Mouse (Mus musculus) T-helper 1 cell (primary cell): Measurements from ENCODE around the gene Fggy.

Experiments
- in situ Hi-C: fragments of 300-600 bp; cut with MboI, MseI; formaldehyde crosslinking; loops from one replicate; pipeline ENCODE4 v1.15.1; 2025; ENCODE audit warnings: high pct_unique_total_duplicates

The Fggy gene

DNA sequence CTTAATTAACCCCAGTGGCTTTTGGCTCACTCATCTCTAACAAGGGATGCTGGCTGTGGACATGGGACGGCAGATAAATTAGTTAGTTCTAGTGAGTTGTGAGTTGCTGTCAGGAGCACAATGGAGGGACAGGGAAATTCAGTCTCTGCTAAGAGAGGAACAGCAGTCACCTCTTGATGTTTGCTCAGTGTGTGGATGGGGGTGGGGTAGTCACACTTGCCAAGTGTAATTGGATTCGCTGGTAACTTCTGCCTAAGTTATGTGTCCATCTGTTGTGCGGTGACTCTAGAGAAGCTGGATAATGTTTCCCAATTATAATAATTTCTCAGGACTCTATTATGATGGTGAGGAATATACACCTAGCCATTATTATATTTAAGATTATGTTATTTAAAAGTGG is 107.0 kb downstream of the Fggy start:
- in situ Hi-C loops: no loop called here

DNA sequence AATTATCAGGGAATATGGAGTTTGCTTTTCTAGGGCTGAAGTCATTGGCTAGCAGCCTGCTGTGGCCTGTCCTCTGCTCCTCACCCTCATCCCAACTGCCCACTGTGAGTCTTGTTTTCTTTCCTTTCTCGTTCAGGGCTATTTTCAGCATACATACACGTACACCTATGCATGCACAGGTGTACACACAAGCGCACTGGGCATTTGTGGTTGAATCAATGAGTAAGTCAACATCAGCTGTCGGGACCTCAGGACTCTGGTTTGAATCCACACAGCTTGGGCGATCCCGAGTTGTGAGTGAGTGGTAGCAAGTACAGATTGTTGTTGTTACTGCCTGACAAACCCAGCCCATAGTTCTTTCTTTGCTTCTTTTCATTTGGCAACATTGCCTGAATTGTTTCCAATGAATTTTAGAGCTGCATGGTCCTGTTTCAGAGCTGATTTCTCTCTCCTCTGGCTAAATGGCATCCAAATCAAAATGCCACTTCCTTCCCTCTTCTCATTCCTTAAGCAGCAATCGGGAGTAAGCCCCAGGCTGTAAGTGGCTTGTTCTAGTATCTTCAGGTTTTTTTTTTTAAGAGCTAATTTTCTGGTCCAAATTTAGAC is 109.1 kb downstream of the Fggy start:
- in situ Hi-C loops: no loop called here

DNA sequence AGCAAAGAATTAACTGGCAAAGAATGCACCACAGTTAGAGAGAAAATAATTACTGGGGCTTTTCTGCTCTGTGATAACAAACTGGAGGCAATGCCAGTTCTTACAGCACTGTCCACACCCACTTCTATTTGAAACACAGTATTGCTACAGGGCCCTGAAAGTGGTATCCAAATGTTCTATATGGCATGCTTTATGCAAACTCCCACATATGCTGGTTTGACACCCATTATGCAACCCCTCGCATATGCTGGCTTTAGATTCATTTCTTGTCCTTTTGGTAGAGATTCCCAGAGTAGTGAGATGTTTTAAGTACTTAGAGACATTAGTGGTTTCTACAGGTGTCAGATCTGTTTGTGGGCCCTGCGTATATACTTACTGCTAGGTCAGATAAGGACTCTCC is 109.6 kb downstream of the Fggy start:
- in situ Hi-C loops: no loop called here

DNA sequence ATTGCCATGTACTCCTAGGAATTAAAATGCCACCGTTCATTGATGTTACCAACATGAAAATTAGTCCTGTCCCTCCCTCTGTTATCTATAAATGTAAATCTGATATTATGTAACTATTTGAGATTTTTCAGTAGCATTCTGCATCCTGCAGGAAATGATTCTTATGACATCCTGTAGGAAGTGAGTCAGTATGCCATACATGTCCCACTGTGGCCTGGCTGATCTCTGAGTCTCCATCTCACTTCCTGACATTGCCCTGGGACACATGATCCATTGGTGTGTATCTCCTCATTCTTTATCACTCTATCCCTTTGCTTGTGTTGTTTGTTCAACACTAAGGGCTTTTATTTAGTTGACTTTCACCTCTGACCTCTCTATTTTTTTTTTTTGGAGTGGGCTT is 110.3 kb downstream of the Fggy start:
- in situ Hi-C loops: no loop called here

DNA sequence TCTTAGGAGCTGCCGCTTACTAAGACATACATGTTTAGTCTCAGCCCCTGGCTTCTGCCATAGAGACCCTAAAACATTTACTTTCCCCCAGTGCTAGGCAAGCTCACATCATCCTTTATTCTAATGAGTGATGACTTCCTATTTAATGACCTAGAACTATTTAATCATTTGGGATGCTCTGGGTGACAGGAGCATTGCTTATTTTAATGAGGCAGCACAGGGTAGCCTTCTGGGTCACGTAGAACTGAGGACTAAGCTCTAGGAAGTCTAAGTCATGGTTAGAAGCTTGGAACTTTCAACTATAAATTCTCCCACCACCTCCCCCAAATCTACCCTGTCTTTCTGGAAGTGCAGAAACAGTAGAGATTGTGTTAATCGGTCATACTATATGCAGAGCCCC is 111.2 kb downstream of the Fggy start:
- in situ Hi-C loops: no loop called here

DNA sequence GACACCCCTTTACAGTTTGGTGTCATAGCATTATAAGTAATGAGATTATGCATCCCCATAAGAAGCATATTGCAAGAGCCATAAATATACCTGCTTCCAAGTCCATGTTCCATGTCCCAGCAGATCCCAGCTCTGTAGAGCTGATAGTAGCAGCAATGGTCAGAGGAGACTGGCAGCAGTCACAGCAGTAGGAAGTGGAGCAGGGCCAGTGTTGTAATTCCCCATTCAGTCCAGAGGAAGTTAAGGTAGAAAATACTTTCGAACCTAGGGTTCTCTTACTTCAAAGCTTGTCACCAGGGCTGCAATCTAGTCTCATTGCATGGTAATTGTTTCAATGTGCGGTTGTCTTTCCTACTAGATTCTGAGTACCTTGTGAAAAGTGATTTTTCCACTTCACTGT is 112.0 kb downstream of the Fggy start:
- in situ Hi-C loops: no loop called here

DNA sequence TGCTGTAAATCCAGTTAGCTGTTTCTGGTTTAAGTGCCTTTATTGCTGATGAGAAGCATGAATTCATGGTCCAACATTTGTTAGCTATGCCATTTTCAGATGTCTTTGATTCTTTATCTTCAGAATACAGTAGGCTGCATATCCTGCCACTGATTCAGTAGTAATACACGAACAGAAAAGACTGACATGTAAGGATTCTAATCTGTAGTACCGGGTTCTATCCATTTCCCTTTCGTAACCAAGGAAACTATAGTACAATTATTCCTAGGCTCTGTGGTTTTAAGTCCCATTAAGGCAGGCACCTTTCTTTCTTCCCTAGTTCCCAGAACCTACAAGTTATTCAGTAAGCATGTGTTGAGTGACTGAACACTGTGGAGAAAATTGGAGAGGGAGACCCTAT is 113.3 kb downstream of the Fggy start:
- in situ Hi-C loops: no loop called here

DNA sequence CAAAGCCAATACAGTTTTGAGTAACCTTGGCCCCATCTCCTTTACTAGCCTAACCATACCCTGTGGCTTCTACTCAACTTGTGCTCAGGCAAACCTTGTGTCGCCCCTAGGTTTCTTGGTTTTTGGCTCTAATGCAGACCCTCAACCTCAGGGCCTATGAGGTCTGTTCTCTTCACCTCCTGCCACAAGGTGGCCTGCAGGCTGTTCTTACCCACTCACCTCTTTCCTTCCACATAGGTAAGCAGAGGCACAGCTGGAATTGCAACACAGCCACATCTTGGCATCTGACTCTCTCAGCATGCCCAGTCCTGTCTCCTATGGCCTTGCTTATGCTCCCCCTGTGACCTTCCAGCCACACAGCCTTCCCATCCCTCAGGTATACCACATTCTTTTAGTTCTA is 114.7 kb downstream of the Fggy start:
- in situ Hi-C loops: no loop called here

DNA sequence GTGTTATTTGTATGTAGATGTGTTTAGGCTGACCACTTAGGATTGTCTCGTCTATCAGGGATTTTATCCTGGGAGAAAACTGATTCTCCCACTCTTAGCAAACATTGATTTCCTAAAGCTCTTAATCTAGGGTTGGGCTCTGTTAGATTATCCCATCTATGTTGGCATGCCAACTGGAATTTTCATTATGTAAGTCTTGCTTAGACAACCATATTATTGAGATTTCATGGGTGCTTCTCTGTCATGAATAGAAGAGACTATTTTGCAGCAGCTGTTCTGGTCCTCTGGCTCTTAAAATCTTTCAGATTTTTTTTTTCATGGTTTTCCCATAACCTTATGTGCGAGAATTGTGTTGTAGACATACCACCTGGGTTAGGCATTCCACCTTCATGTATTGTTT is 119.1 kb downstream of the Fggy start:
- in situ Hi-C loops: no loop called here

DNA sequence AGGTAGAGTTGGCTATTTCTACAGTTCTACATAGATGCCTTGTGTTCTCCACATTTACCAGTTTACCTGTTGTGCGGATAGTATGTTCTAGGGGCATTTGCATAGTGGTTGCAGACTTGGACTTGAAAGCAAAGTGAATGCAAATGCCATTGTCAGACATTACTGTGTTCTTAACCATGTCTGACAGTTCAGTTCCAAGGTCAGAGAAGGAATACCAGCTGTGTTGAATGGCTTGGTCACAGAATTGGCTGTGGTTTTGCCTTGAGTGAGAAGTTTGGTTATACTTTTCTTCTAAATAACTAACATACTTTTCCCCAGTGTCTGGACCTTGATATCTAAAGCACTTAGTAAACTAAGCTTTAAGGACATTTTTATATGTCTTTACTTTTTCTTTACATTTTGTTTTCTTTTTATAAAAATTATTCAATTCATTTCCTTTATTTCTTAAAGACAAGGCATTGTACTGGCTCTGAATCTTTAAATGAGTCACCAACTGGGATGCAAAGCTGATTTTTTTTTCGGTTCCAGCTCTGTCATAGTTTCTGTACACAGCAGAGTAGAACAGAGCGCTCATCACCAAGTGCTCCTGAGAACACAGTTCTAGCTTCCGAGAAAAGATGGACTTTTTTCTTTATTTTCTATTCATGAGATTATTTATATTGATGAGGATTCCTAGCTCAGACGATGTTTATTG is 123.6 kb downstream of the Fggy start:
- in situ Hi-C loops: no loop called here

DNA sequence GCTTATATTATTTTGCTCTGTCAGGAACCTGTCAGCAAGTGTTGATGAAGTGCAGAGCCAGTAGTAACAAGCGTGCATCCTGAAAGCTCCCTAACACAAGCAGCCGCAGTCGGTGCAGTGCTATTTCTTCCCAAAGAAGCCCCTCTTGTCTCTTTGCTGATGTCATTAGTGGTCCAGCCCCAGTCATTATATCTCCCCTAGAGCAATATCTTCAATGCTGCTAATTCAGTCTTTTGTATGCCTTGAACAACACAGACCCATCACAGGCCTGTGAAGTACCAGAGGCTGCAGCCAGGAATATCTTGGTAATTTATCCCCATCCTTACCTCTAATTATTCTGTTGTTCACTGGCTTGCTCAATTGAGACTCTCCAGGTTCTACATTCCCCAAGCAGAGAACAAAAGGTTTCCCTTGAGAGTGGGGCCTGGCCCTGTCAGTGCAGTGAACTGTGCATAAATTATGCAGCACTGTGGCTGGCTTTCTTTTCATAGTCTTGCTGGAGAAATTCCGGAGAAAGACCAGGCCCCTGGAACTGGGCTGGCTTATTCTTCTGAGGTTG is 127.3 kb downstream of the Fggy start:
- in situ Hi-C loops: no loop called here

DNA sequence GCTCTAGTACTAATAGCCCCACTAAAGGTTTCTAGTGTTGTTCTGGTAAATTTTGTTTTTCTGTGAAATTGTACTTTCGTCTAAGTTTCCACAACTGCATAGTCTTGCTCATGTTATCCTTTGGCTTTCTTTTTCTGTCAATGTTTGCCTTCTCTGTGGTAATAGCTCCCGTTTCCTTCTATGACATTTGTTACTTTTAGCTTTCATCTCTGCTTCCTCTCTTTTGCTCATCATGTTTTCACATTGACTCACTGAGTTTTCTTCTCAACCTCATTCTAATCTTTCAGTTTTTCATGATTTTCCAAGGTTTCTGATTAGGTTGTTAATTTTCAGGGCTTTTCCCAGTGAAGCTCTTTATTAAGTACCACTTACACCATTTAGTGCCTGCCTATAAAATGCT is 129.5 kb downstream of the Fggy start:
- in situ Hi-C loops: no loop called here

DNA sequence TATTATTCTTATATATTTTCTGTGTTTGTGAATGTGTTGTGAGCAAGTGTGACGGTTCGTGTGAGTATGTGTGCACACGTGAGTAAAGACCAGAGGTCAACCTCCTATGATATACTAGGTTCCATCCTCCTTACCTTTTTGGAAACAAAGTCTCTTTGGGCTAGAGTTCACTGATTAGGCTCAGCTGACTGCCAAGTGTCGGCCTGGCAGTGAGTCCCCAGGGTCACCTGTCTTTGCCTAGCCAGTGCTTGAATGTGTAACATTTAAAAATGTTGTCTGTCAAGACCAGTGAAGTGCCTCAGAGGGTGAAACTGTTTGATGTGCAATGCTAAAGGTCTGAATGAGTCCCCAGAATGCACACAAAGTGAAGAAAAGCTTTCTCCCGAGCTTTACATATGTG is 130.0 kb downstream of the Fggy start:
- in situ Hi-C loops: no loop called here

DNA sequence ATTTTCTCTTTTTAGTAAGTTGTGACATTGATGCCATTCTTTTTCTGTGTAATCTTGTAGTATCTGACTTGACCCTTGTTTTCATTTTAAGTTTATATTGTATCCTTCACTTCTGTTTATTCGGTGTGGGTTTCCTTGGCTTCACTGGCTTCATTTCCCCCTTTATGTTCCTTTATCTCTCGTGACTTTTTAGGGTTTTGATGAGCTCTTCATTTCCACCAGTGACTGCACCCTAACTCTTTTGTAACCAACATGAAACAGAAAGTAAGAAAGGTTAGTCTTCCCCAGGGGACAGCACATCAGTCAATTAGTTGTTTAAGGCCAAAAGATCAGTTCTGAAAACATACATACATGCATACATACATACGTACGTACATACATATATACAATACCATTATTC is 130.9 kb downstream of the Fggy start:
- in situ Hi-C loops: no loop called here

DNA sequence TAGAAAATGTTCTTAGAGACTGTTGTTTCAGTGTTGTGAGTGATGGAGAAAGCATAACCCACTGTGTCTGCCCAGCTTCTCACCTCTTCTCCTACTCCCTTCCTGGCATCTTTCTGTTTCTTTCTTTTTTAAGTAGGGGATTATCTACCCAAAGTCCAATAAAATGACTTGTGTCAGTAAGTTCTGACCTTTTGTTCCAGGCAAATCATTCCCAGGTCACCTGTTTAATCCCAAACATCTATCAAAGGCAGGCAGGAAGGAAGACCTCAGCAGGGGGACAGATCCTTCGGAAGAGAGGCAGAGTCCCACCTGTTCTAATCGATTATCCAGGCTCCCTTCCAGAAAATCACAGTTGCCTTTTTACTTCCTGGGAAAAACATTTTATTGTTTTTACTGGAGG is 143.1 kb downstream of the Fggy start:
- in situ Hi-C loops: no loop called here

DNA sequence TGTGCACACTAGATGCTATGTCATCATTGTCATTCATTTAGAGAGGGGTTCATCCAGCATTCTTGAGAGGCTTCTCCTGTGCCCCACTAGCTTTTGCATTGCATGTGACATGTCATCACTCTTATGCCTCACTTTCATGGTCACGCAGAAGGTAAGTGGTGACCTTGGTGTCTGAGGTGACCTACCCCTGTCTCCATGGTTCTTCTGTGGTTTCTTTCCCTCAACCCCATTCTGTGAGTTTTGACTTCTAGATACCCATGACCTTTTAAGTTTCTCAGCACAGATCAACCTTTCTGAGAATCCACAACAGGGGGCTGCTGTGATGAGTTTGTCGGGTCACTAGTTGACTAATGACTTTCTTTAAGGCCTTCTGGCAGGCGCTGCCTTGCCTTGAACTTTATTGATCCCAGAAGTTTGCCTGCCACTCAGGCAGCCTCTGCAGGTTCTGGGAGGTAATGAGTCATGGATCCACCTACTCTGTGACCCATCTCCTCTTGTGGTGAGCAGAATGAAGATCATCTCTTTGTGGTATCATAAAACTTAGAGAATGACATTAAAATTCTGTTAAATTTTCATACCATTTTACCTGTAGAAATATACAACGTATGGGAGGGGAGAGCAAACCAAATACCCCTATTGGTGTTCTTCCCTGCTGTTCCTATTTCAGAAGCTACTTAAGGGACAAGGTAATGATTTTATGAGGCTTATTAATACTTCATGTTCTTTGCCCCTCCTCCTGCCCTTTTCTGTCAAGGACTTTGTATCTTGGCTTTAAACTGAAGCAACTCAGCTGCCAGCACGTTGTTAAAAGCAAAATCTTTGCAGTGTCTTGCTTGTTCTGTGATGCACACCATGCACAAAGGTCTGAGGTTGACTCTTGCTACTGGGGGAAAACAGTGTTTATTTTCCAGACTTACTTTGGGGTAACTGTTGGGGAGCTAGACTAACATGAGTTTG is 150.9 kb downstream of the Fggy start:
- in situ Hi-C loops: no loop called here

DNA sequence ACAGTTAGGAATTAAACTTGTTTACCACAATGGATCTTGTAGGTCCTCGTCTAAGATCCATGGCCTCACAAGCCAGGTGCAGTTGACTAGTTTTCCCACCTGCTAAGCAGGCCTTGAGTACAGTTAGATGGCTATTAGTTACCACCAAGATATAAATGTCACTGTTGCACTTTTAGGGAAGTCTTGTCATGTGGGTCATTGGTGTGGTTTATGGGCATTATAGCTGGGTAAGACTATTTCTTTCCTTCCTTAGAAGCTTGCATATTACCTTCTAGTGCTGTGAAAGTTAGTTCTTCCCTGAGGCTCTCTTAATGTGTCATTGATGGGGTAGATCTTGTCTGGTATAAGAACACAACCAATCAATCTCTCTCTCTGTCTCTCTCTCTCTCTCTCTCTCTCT is 152.4 kb downstream of the Fggy start:
- in situ Hi-C loops: no loop called here

DNA sequence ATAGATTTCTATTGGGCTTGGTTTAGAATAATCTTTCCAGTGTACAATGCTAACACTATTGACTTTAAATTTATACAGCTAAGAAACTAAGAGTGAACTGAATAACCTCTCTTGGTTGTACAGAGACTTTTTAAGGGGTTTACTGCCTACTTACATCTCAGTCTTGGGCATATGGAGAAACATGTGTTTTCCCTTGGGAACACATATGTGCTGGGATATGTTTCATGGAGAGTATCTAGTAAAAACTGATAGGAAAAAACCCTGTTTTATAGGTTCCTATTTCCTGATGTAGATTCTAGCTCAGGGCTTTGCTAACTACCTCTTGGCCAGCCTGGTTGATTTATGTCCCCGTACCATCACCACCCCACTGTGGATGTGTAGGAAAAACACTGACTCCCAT is 155.5 kb downstream of the Fggy start:
- in situ Hi-C loops: no loop called here

DNA sequence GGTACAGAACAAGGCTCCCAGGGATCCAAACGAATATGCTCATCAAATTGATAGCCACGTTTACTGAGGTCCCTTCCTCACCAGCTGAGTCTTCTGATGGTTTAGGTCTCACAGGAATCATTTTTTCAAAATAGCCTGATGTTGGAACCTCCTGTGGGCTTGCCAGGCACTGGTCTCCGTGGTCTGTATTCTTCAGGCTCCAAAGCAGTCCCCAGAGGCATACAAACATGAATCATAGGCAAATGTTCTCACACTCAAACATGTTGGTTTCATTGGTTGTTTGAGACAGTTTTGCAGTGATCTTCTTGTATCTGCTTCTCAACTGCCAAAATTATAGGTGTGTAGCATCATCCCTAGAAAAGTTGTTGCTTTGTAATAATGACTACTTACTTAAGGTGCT is 156.0 kb downstream of the Fggy start:
- in situ Hi-C loops: no loop called here

DNA sequence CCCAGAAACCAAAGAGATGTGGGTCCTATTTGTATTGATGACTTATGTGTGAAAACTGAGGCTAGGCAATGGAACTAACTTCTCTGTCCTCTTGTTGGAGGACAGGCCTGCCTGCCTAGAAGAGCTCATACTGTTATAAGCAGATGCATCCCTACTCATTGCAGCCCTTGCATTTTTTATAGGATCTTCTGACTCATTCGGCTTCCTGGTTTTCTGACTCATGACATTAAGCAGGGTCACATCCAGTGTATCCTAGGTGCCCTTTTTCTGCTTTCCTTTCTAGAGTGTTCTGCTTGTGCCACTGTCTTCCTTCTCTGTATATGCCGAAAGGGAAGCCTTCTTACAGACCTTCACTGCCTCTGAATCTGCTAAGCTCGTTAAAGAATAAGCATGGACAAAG is 158.8 kb downstream of the Fggy start:
- in situ Hi-C loops: no loop called here

DNA sequence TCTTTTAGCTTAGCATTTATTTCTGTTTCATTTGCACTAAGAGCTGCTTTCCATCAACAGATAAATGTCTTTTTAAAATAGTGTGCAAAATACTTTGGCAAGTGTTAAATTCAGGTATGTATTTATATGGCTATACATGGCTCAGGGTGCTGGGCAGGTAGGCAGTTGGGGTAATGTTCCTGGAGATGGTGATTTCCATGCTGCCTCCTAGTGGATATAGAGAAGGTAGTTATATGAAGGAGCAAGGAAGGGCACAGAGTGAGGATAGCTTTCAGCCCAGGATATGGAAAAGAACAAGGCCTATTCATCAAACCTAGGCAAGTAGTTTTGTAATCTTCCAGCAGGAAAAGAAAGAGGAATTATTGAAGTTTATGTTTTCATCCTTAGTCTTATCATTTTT is 166.3 kb downstream of the Fggy start:
- in situ Hi-C loops: no loop called here

DNA sequence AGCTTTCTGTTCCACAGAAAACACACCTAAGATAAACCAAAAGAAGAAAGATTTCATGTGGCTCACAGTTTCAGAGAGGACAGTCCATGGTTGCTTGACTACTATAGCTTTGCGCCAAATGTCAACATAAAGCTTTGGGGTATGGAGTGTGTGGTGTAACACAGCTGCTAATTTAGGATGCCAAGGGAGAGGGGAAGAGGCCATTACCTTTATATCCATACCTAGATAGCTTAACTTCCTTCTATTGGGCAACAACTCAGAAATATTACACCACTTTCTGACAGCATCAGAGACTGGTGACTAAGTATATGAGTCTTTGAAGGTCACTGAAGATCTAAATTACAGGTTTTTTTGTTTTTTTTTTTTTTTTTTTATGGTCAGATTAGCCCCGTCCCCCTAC is 169.1 kb downstream of the Fggy start:
- in situ Hi-C loops: no loop called here
